Mouse (Mus musculus): ENCODE results near the gene Ybey. TPM values are rescaled to one million over a fixed set of nuclear protein-coding genes. Genes with fewer than 3 reads are reported as not detected.

Ybey gene
- polyA plus RNA-seq, 1 experiment from 2014 or later: 6.1 TPM

- Histone ChIP-seq H3K4me1 (ENCODE audit: control insufficient read depth, insufficient read depth, low read length) (no peaks in the 10 kb centered on the region), H3K9ac (ENCODE audit: low read length) (no peak overlapping the region), H3K27me3 (ENCODE audit: control insufficient read depth, insufficient read depth, low read length) (no peaks in the 10 kb centered on the region), H3K9me3 (ENCODE audit: control insufficient read depth, low read length) (no peaks in the 10 kb centered on the region; the same call in 1 of the 2 replicates), H3K27ac (ENCODE audit: low read depth, low read length) (no peak overlapping the region), H3K36me3 (ENCODE audit: control insufficient read depth, insufficient read depth, low read length) (no peaks in the 10 kb centered on the region), H3K4me2 (no peak overlapping the region), H3K4me3 (ENCODE audit: low read depth, low read length) (no peak overlapping the region)
- 51% methylated on average over 5 of the region's 5 CpGs for WGBS
- no peak for ATAC-seq (ENCODE audit: low FRiP score)
- DNase-seq (ENCODE audit: low spot score, missing footprints): peak; percentile 90
Observed at GRCm38 (mm10) chr10:76455289-76455688, 13.6 kb downstream of the Ybey start.

GRCm38 (mm10) chr10:76448851-76449250 is 20.1 kb downstream of the Ybey start, which contains the start of gene 2610028H24Rik:
2610028H24Rik (plus strand) TSS chr10:76449081.
- no peak within 1 kb of the TSS for H3K27ac ChIP-seq (ENCODE audit: low read depth, low read length)
- no peak within 1 kb of the TSS for H3K9ac ChIP-seq (ENCODE audit: low read length)
- no peaks in the 10 kb centered on the region for H3K27me3 ChIP-seq (ENCODE audit: control insufficient read depth, insufficient read depth, low read length)
- H3K9me3 ChIP-seq (ENCODE audit: control insufficient read depth, low read length): no peaks in the 10 kb centered on the region
- H3K4me1 ChIP-seq (ENCODE audit: control insufficient read depth, insufficient read depth, low read length): no peaks in the 10 kb centered on the region
- no peak for ATAC-seq (ENCODE audit: low FRiP score)
- H3K36me3 ChIP-seq (ENCODE audit: control insufficient read depth, insufficient read depth, low read length): no peaks in the 10 kb centered on the region
- WGBS: 57% methylated on average over 5 of the region's 5 CpGs
- no peak within 1 kb of the TSS for H3K4me2 ChIP-seq
- no peak within 1 kb of the TSS for H3K4me3 ChIP-seq (ENCODE audit: low read depth, low read length)
- no peak for DNase-seq (ENCODE audit: low spot score, missing footprints)

- 87% methylated on average over 15 of the region's 15 CpGs for WGBS
- Histone ChIP-seq H3K4me2 (no peak overlapping the region), H3K9me3 (ENCODE audit: control insufficient read depth, low read length) (no peaks in the 10 kb centered on the region), H3K27me3 (ENCODE audit: control insufficient read depth, insufficient read depth, low read length) (no peaks in the 10 kb centered on the region), H3K36me3 (ENCODE audit: control insufficient read depth, insufficient read depth, low read length) (no peaks in the 10 kb centered on the region), H3K9ac (ENCODE audit: low read length) (no peak overlapping the region), H3K4me3 (ENCODE audit: low read depth, low read length) (no peak overlapping the region), H3K4me1 (ENCODE audit: control insufficient read depth, insufficient read depth, low read length) (no peaks in the 10 kb centered on the region), H3K27ac (ENCODE audit: low read depth, low read length) (no peak overlapping the region)
- ATAC-seq (ENCODE audit: low FRiP score) (no peak), DNase-seq (ENCODE audit: low spot score, missing footprints) (no peak)
Observed at GRCm38 (mm10) chr10:76447406-76448229, 21.3 kb downstream of the Ybey start.

- DNase-seq (ENCODE audit: low spot score, missing footprints): no peak
- no peaks in the 10 kb centered on the region for H3K36me3 ChIP-seq (ENCODE audit: control insufficient read depth, insufficient read depth, low read length)
- H3K27ac ChIP-seq (ENCODE audit: low read depth, low read length): no peak overlapping the region
- H3K4me3 ChIP-seq (ENCODE audit: low read depth, low read length): no peak overlapping the region
- no peak overlapping the region for H3K4me2 ChIP-seq
- H3K4me1 ChIP-seq (ENCODE audit: control insufficient read depth, insufficient read depth, low read length): peaks cover 4% of the 10 kb centered on the region
- no peaks in the 10 kb centered on the region for H3K27me3 ChIP-seq (ENCODE audit: control insufficient read depth, insufficient read depth, low read length)
- 86% methylated on average over 4 of the region's 4 CpGs for WGBS
- ATAC-seq (ENCODE audit: low FRiP score): no peak
- H3K9ac ChIP-seq (ENCODE audit: low read length): no peak overlapping the region
- no peaks in the 10 kb centered on the region for H3K9me3 ChIP-seq (ENCODE audit: control insufficient read depth, low read length)
Observed at GRCm38 (mm10) chr10:76445996-76446681, 22.8 kb downstream of the Ybey start.

GRCm38 (mm10) chr10:76442178-76443088 is 26.5 kb downstream of the Ybey start, which contains the start of gene Pcnt:
Pcnt (minus strand) TSS chr10:76442786.
- peak within 1 kb of the TSS; percentile 75 for H3K4me3 ChIP-seq (ENCODE audit: low read depth, low read length)
- peaks cover 2% of the 10 kb centered on the region; the same call in 1 of the 2 replicates for H3K36me3 ChIP-seq (ENCODE audit: control insufficient read depth, insufficient read depth, low read length)
- under 1% methylated on average over 78 of the region's 78 CpGs for WGBS
- peak; percentile 99 for DNase-seq (ENCODE audit: low spot score, missing footprints)
- H3K9me3 ChIP-seq (ENCODE audit: control insufficient read depth, low read length): no peaks in the 10 kb centered on the region
- peak within 1 kb of the TSS; percentile 73 for H3K9ac ChIP-seq (ENCODE audit: low read length)
- H3K27ac ChIP-seq (ENCODE audit: low read depth, low read length): peak within 1 kb of the TSS; percentile 85
- H3K4me1 ChIP-seq (ENCODE audit: control insufficient read depth, insufficient read depth, low read length): peaks cover 4% of the 10 kb centered on the region
- peak within 1 kb of the TSS; percentile 62 for H3K4me2 ChIP-seq
- ATAC-seq (ENCODE audit: low FRiP score): peak; percentile 99
- no peaks in the 10 kb centered on the region for H3K27me3 ChIP-seq (ENCODE audit: control insufficient read depth, insufficient read depth, low read length)

GRCm38 (mm10) chr10:76440281-76440680 is 28.6 kb downstream of the Ybey start, which contains the start of gene AC141477.1:
AC141477.1 (minus strand) TSS chr10:76440444.
- Histone ChIP-seq H3K36me3 (ENCODE audit: control insufficient read depth, insufficient read depth, low read length) (peaks cover 8% of the 10 kb centered on the region; the same call in 1 of the 2 replicates), H3K4me3 (ENCODE audit: low read depth, low read length) (no peak within 1 kb of the TSS), H3K9me3 (ENCODE audit: control insufficient read depth, low read length) (no peaks in the 10 kb centered on the region), H3K27me3 (ENCODE audit: control insufficient read depth, insufficient read depth, low read length) (no peaks in the 10 kb centered on the region), H3K4me1 (ENCODE audit: control insufficient read depth, insufficient read depth, low read length) (peaks cover 4% of the 10 kb centered on the region), H3K4me2 (no peak within 1 kb of the TSS), H3K9ac (ENCODE audit: low read length) (no peak within 1 kb of the TSS), H3K27ac (ENCODE audit: low read depth, low read length) (no peak within 1 kb of the TSS)
- ATAC-seq (ENCODE audit: low FRiP score) (no peak), DNase-seq (ENCODE audit: low spot score, missing footprints) (no peak)
- WGBS: 95% methylated on average over 17 of the region's 17 CpGs

- no peak for DNase-seq (ENCODE audit: low spot score, missing footprints)
- no peak for ATAC-seq (ENCODE audit: low FRiP score)
- Histone ChIP-seq H3K9ac (ENCODE audit: low read length) (no peak overlapping the region), H3K4me2 (no peak overlapping the region), H3K27ac (ENCODE audit: low read depth, low read length) (no peak overlapping the region), H3K4me1 (ENCODE audit: control insufficient read depth, insufficient read depth, low read length) (peaks cover 4% of the 10 kb centered on the region), H3K9me3 (ENCODE audit: control insufficient read depth, low read length) (no peaks in the 10 kb centered on the region), H3K36me3 (ENCODE audit: control insufficient read depth, insufficient read depth, low read length) (peaks cover 12% of the 10 kb centered on the region; the same call in 1 of the 2 replicates), H3K4me3 (ENCODE audit: low read depth, low read length) (no peak overlapping the region), H3K27me3 (ENCODE audit: control insufficient read depth, insufficient read depth, low read length) (no peaks in the 10 kb centered on the region)
- WGBS: 95% methylated on average over 9 of the region's 9 CpGs
Observed at GRCm38 (mm10) chr10:76439107-76439890, 29.6 kb downstream of the Ybey start.

GRCm38 (mm10) chr10:76433925-76434324 is 35.0 kb downstream of the Ybey start:
- no peak overlapping the region for H3K27ac ChIP-seq (ENCODE audit: low read depth, low read length)
- DNase-seq (ENCODE audit: low spot score, missing footprints) (no peak), ATAC-seq (ENCODE audit: low FRiP score) (no peak)
- H3K27me3 ChIP-seq (ENCODE audit: control insufficient read depth, insufficient read depth, low read length): no peaks in the 10 kb centered on the region
- H3K9ac ChIP-seq (ENCODE audit: low read length): no peak overlapping the region
- peaks cover 24% of the 10 kb centered on the region; the same call in 1 of the 2 replicates for H3K36me3 ChIP-seq (ENCODE audit: control insufficient read depth, insufficient read depth, low read length)
- no peaks in the 10 kb centered on the region for H3K9me3 ChIP-seq (ENCODE audit: control insufficient read depth, low read length)
- 95% methylated on average over 11 of the region's 11 CpGs for WGBS
- H3K4me1 ChIP-seq (ENCODE audit: control insufficient read depth, insufficient read depth, low read length): no peaks in the 10 kb centered on the region
- no peak overlapping the region for H3K4me3 ChIP-seq (ENCODE audit: low read depth, low read length)
- no peak overlapping the region for H3K4me2 ChIP-seq
